Mouse (Mus musculus): ENCODE results near the gene Pcmtd2. TPM values are rescaled to one million over a fixed set of nuclear protein-coding genes. Genes with fewer than 3 reads are reported as not detected.
A peak's percentile ranks its signal among the peaks of the same experiment; 100 is the strongest.

Gene Pcmtd2
- polyA plus RNA-seq, 1 experiment from 2014 or later = 30.6 TPM

GRCm38 (mm10) chr2:181845709-181846394 lies 8.2 kb downstream of the Pcmtd2 start:
- Histone ChIP-seq H3K9ac (ENCODE audit: low read depth, low read length) (no peak overlapping the region), H3K4me3 (ENCODE audit: low read depth, low read length) (no peak overlapping the region), H3K4me2 (ENCODE audit: low read depth, low read length) (no peak overlapping the region), H3K36me3 (ENCODE audit: control insufficient read depth, insufficient read depth, low read length) (peaks cover 62% of the 10 kb centered on the region), H3K4me1 (ENCODE audit: control insufficient read depth, insufficient read depth, low read length) (no peaks in the 10 kb centered on the region), H3K27me3 (replicated peaks; ENCODE audit: control insufficient read depth, insufficient read depth, low read length) (no peaks in the 10 kb centered on the region), H3K9me3 (ENCODE audit: control insufficient read depth, low read length) (no peaks in the 10 kb centered on the region), H3K27ac (replicated peaks; ENCODE audit: low read depth, low read length) (no peak overlapping the region)
- ATAC-seq (ENCODE audit: low read depth) (no peak), DNase-seq (ENCODE audit: low spot score) (no peak)
- 87% methylated on average over 5 of the region's 5 CpGs for WGBS

GRCm38 (mm10) chr2:181863791-181864535 lies 26.3 kb downstream of the Pcmtd2 start, which contains the start of gene Polr3k:
Polr3k (plus strand) TSS chr2:181864337.
- Histone ChIP-seq H3K4me1 (ENCODE audit: control insufficient read depth, insufficient read depth, low read length) (peaks cover 12% of the 10 kb centered on the region), H3K4me2 (ENCODE audit: low read depth, low read length) (peak within 1 kb of the TSS; percentile 90), H3K27ac (replicated peaks; ENCODE audit: low read depth, low read length) (peak within 1 kb of the TSS; percentile 79), H3K4me3 (ENCODE audit: low read depth, low read length) (peak within 1 kb of the TSS; percentile 79), H3K9ac (ENCODE audit: low read depth, low read length) (peak within 1 kb of the TSS; percentile 78), H3K9me3 (ENCODE audit: control insufficient read depth, low read length) (no peaks in the 10 kb centered on the region), H3K36me3 (ENCODE audit: control insufficient read depth, insufficient read depth, low read length) (peaks cover 17% of the 10 kb centered on the region; the same call in 1 of the 2 replicates), H3K27me3 (replicated peaks; ENCODE audit: control insufficient read depth, insufficient read depth, low read length) (no peaks in the 10 kb centered on the region)
- DNase-seq (ENCODE audit: low spot score) = peak; percentile 98
- WGBS = under 1% methylated on average over 35 of the region's 35 CpGs
- ATAC-seq (ENCODE audit: low read depth) = peak; percentile 100

- H3K27ac ChIP-seq (replicated peaks; ENCODE audit: low read depth, low read length) = peak overlapping the region; percentile 79
- WGBS = under 1% methylated on average over 21 of the region's 22 CpGs
- H3K36me3 ChIP-seq (ENCODE audit: control insufficient read depth, insufficient read depth, low read length) = peaks cover 23% of the 10 kb centered on the region; the same call in 1 of the 2 replicates
- H3K4me1 ChIP-seq (ENCODE audit: control insufficient read depth, insufficient read depth, low read length) = peaks cover 12% of the 10 kb centered on the region
- peak overlapping the region; percentile 79 for H3K4me3 ChIP-seq (ENCODE audit: low read depth, low read length)
- H3K9me3 ChIP-seq (ENCODE audit: control insufficient read depth, low read length) = no peaks in the 10 kb centered on the region
- no peaks in the 10 kb centered on the region for H3K27me3 ChIP-seq (replicated peaks; ENCODE audit: control insufficient read depth, insufficient read depth, low read length)
- H3K4me2 ChIP-seq (ENCODE audit: low read depth, low read length) = peak overlapping the region; percentile 90
- ATAC-seq (ENCODE audit: low read depth) (no peak), DNase-seq (ENCODE audit: low spot score) (peak; percentile 6)
- H3K9ac ChIP-seq (ENCODE audit: low read depth, low read length) = peak overlapping the region; percentile 78
Measured at GRCm38 (mm10) chr2:181864536-181864860, 26.8 kb downstream of the Pcmtd2 start.

GRCm38 (mm10) chr2:181866931-181867330 lies 29.3 kb downstream of the Pcmtd2 start:
- no peak for ATAC-seq (ENCODE audit: low read depth)
- WGBS = 58% methylated on average over 5 of the region's 5 CpGs
- Histone ChIP-seq H3K27ac (replicated peaks; ENCODE audit: low read depth, low read length) (no peak overlapping the region), H3K36me3 (ENCODE audit: control insufficient read depth, insufficient read depth, low read length) (peaks cover 34% of the 10 kb centered on the region; the same call in 1 of the 2 replicates), H3K9me3 (ENCODE audit: control insufficient read depth, low read length) (no peaks in the 10 kb centered on the region), H3K4me3 (ENCODE audit: low read depth, low read length) (no peak overlapping the region), H3K4me2 (ENCODE audit: low read depth, low read length) (no peak overlapping the region), H3K4me1 (ENCODE audit: control insufficient read depth, insufficient read depth, low read length) (peaks cover 12% of the 10 kb centered on the region), H3K9ac (ENCODE audit: low read depth, low read length) (no peak overlapping the region), H3K27me3 (replicated peaks; ENCODE audit: control insufficient read depth, insufficient read depth, low read length) (no peaks in the 10 kb centered on the region)
- DNase-seq (ENCODE audit: low spot score) = peak; percentile 79

- WGBS = 91% methylated on average over 2 of the region's 2 CpGs
- Histone ChIP-seq H3K4me1 (ENCODE audit: control insufficient read depth, insufficient read depth, low read length) (no peaks in the 10 kb centered on the region), H3K4me2 (ENCODE audit: low read depth, low read length) (no peak overlapping the region), H3K9ac (ENCODE audit: low read depth, low read length) (no peak overlapping the region), H3K27me3 (replicated peaks; ENCODE audit: control insufficient read depth, insufficient read depth, low read length) (no peaks in the 10 kb centered on the region), H3K36me3 (ENCODE audit: control insufficient read depth, insufficient read depth, low read length) (peaks cover 33% of the 10 kb centered on the region; the same call in 1 of the 2 replicates), H3K9me3 (ENCODE audit: control insufficient read depth, low read length) (no peaks in the 10 kb centered on the region), H3K4me3 (ENCODE audit: low read depth, low read length) (no peak overlapping the region), H3K27ac (replicated peaks; ENCODE audit: low read depth, low read length) (no peak overlapping the region)
- no peak for ATAC-seq (ENCODE audit: low read depth)
- no peak for DNase-seq (ENCODE audit: low spot score)
Measured at GRCm38 (mm10) chr2:181871039-181871438, 33.4 kb downstream of the Pcmtd2 start.

GRCm38 (mm10) chr2:181878903-181879302 lies 41.2 kb downstream of the Pcmtd2 start:
- DNase-seq (ENCODE audit: low spot score) = no peak
- Histone ChIP-seq H3K9ac (ENCODE audit: low read depth, low read length) (no peak overlapping the region), H3K4me2 (ENCODE audit: low read depth, low read length) (no peak overlapping the region), H3K4me1 (ENCODE audit: control insufficient read depth, insufficient read depth, low read length) (no peaks in the 10 kb centered on the region), H3K27ac (replicated peaks; ENCODE audit: low read depth, low read length) (no peak overlapping the region), H3K9me3 (ENCODE audit: control insufficient read depth, low read length) (no peaks in the 10 kb centered on the region), H3K27me3 (replicated peaks; ENCODE audit: control insufficient read depth, insufficient read depth, low read length) (no peaks in the 10 kb centered on the region), H3K36me3 (ENCODE audit: control insufficient read depth, insufficient read depth, low read length) (0 out of 2 replicates have a peak, but pooled peaks cover 7% of the 10 kb centered on the region), H3K4me3 (ENCODE audit: low read depth, low read length) (no peak overlapping the region)
- ATAC-seq (ENCODE audit: low read depth) = no peak
- WGBS = 73% methylated on average over 1 of the region's 1 CpGs

GRCm38 (mm10) chr2:181883022-181883749 lies 45.5 kb downstream of the Pcmtd2 start:
- DNase-seq (ENCODE audit: low spot score) (no peak), ATAC-seq (ENCODE audit: low read depth) (no peak)
- no peaks in the 10 kb centered on the region for H3K4me1 ChIP-seq (ENCODE audit: control insufficient read depth, insufficient read depth, low read length)
- no peak overlapping the region for H3K27ac ChIP-seq (replicated peaks; ENCODE audit: low read depth, low read length)
- H3K27me3 ChIP-seq (replicated peaks; ENCODE audit: control insufficient read depth, insufficient read depth, low read length) = no peaks in the 10 kb centered on the region
- H3K4me2 ChIP-seq (ENCODE audit: low read depth, low read length) = no peak overlapping the region
- H3K36me3 ChIP-seq (ENCODE audit: control insufficient read depth, insufficient read depth, low read length) = no peaks in the 10 kb centered on the region
- H3K4me3 ChIP-seq (ENCODE audit: low read depth, low read length) = no peak overlapping the region
- no peak overlapping the region for H3K9ac ChIP-seq (ENCODE audit: low read depth, low read length)
- WGBS = 83% methylated on average over 3 of the region's 3 CpGs
- no peaks in the 10 kb centered on the region for H3K9me3 ChIP-seq (ENCODE audit: control insufficient read depth, low read length)
